Mouse (Mus musculus) forebrain, embryonic 13.5 days (tissue): ENCODE measurements around the gene Prr15. TPM values are rescaled to one million over a fixed set of nuclear protein-coding genes. Genes with fewer than 3 reads are reported as not detected.

ENCODE experiments used
- ATAC-seq: fragments of 200-750 bp; cut with Nextera tagmentation; 2 replicates; pipeline ENCODE4 v1.8.0; 2017
- H3K27ac ChIP-seq: fragments of 300-500 bp; sonication (generic); 2 replicates; pipeline ENCODE4 v1.5.1; 2015; ENCODE audit warnings: inconsistent platforms, mild to moderate bottlenecking, moderate library complexity
- H3K27me3 ChIP-seq: fragments of 300-500 bp; sonication (generic); 2 replicates; pipeline ENCODE4 v1.6.1; 2015; ENCODE audit warnings: mild to moderate bottlenecking, inconsistent platforms
- H3K36me3 ChIP-seq: fragments of 300-500 bp; sonication (generic); 2 replicates; pipeline ENCODE4 v1.6.1; 2015; ENCODE audit warnings: mild to moderate bottlenecking, inconsistent platforms; ENCODE audit not compliant: poor library complexity, severe bottlenecking
- H3K4me1 ChIP-seq: fragments of 300-500 bp; sonication (generic); 2 replicates; pipeline ENCODE4 v1.6.1; 2015; ENCODE audit warnings: inconsistent platforms
- H3K4me2 ChIP-seq: fragments of 300-500 bp; sonication (generic); 2 replicates; pipeline ENCODE4 v1.6.1; 2015; ENCODE audit warnings: inconsistent platforms, mild to moderate bottlenecking, moderate library complexity
- H3K4me3 ChIP-seq: fragments of 300-500 bp; sonication (generic); 2 replicates; pipeline ENCODE4 v1.5.1; 2015; ENCODE audit warnings: mild to moderate bottlenecking, inconsistent platforms
- H3K9ac ChIP-seq: fragments of 300-500 bp; sonication (generic); 2 replicates; pipeline ENCODE4 v1.6.1; 2015; ENCODE audit warnings: mild to moderate bottlenecking, inconsistent platforms
- H3K9me3 ChIP-seq: fragments of 300-500 bp; sonication (generic); replicated peaks from 2 replicates; pipeline ENCODE4 v1.6.1; 2016; ENCODE audit warnings: inconsistent platforms
- WGBS: fragments of 180-500 bp; shearing (Covaris S2); methylation state at CpG from one replicate; pipeline ENCODE4 v1.1.7; 2015; 5-methylcytosine and 5-hydroxymethylcytosine counted together
- polyA plus RNA-seq: library from polyadenylated mRNA; unstranded; fragments of >200 nt; fragmentation: Nextera tagmentation; extraction: Ambion mirVana; gene quantifications from 2 replicates; pipeline ENCODE4 v1.2.1, GENCODE M21; 2015

Prr15 gene
- 5.5 and 9.8 TPM in 2 replicates for polyA plus RNA-seq

- WGBS, result 65% methylated on average over 3 of the region's 3 CpGs
- Histone ChIP-seq H3K4me2 (peak within 1 kb of the TSS; percentile 99), H3K4me1 (peaks cover 18% of the 10 kb centered on the region), H3K9me3 (no peaks in the 10 kb centered on the region), H3K9ac (peak within 1 kb of the TSS; percentile 67), H3K27ac (no peak within 1 kb of the TSS), H3K27me3 (peaks cover 49% of the 10 kb centered on the region), H3K4me3 (peak within 1 kb of the TSS; percentile 52), H3K36me3 (no peaks in the 10 kb centered on the region)
- ATAC-seq, result no peak
These were observed at the start of gene Prr15 for GRCm38 (mm10) chr6:54325246-54325885. Prr15 (plus strand) TSS chr6:54325835.

- no peak overlapping the region for H3K9ac ChIP-seq
- WGBS, result 83% methylated on average over 4 of the region's 4 CpGs
- no peak overlapping the region for H3K4me3 ChIP-seq
- no peak overlapping the region for H3K4me2 ChIP-seq
- no peak overlapping the region for H3K27ac ChIP-seq
- H3K9me3 ChIP-seq, result no peaks in the 10 kb centered on the region
- no peaks in the 10 kb centered on the region for H3K27me3 ChIP-seq
- no peak for ATAC-seq
- H3K36me3 ChIP-seq, result no peaks in the 10 kb centered on the region
- H3K4me1 ChIP-seq, result peaks cover 24% of the 10 kb centered on the region
These were observed 48.4 kb upstream of the Prr15 start for GRCm38 (mm10) chr6:54277234-54277633.

- peaks cover 18% of the 10 kb centered on the region for H3K4me1 ChIP-seq
- no peaks in the 10 kb centered on the region for H3K36me3 ChIP-seq
- no peaks in the 10 kb centered on the region for H3K27me3 ChIP-seq
- no peak overlapping the region for H3K4me3 ChIP-seq
- H3K27ac ChIP-seq, result no peak overlapping the region
- no peak overlapping the region for H3K4me2 ChIP-seq
- H3K9ac ChIP-seq, result no peak overlapping the region
- 13% methylated on average over 5 of the region's 5 CpGs for WGBS
- ATAC-seq, result no peak; the same call in 1 of the 2 replicates
- no peaks in the 10 kb centered on the region for H3K9me3 ChIP-seq
These were observed 47.8 kb upstream of the Prr15 start for GRCm38 (mm10) chr6:54277828-54278227.

GRCm38 (mm10) chr6:54278613-54279012, 47.0 kb upstream of the Prr15 start:
- Histone ChIP-seq H3K9me3 (no peaks in the 10 kb centered on the region), H3K4me3 (no peak overlapping the region), H3K4me1 (peaks cover 14% of the 10 kb centered on the region), H3K4me2 (no peak overlapping the region), H3K27me3 (no peaks in the 10 kb centered on the region), H3K27ac (no peak overlapping the region), H3K36me3 (no peaks in the 10 kb centered on the region), H3K9ac (no peak overlapping the region)
- 91% methylated on average over 2 of the region's 2 CpGs for WGBS
- ATAC-seq, result no peak

- Histone ChIP-seq H3K9me3 (no peaks in the 10 kb centered on the region), H3K4me1 (peaks cover 14% of the 10 kb centered on the region), H3K27me3 (no peaks in the 10 kb centered on the region), H3K36me3 (no peaks in the 10 kb centered on the region), H3K27ac (no peak overlapping the region), H3K4me2 (no peak overlapping the region), H3K4me3 (no peak overlapping the region), H3K9ac (no peak overlapping the region)
- 91% methylated on average over 11 of the region's 11 CpGs for WGBS
- no peak for ATAC-seq
These were observed 46.2 kb upstream of the Prr15 start for GRCm38 (mm10) chr6:54279391-54279790.

- Histone ChIP-seq H3K27ac (no peak overlapping the region), H3K27me3 (no peaks in the 10 kb centered on the region), H3K9ac (no peak overlapping the region), H3K4me3 (no peak overlapping the region), H3K36me3 (no peaks in the 10 kb centered on the region), H3K9me3 (no peaks in the 10 kb centered on the region), H3K4me2 (no peak overlapping the region), H3K4me1 (peaks cover 14% of the 10 kb centered on the region)
- no peak for ATAC-seq
- 80% methylated on average over 6 of the region's 6 CpGs for WGBS
These were observed 45.4 kb upstream of the Prr15 start for GRCm38 (mm10) chr6:54280248-54280647.

- Histone ChIP-seq H3K36me3 (no peaks in the 10 kb centered on the region), H3K4me3 (no peak overlapping the region), H3K9me3 (no peaks in the 10 kb centered on the region), H3K27ac (no peak overlapping the region), H3K9ac (no peak overlapping the region), H3K4me1 (peaks cover 2% of the 10 kb centered on the region), H3K27me3 (no peaks in the 10 kb centered on the region), H3K4me2 (no peak overlapping the region)
- ATAC-seq, result no peak
- whole genome bisulfite sequencing, result 0% methylated on average over 1 of the region's 1 CpGs
These were observed 42.3 kb upstream of the Prr15 start for GRCm38 (mm10) chr6:54283299-54283698.

- no peaks in the 10 kb centered on the region for H3K27me3 ChIP-seq
- no peak overlapping the region for H3K4me2 ChIP-seq
- H3K4me1 ChIP-seq, result no peaks in the 10 kb centered on the region
- H3K4me3 ChIP-seq, result no peak overlapping the region
- 91% methylated on average over 12 of the region's 12 CpGs for WGBS
- H3K9me3 ChIP-seq, result no peaks in the 10 kb centered on the region
- no peak overlapping the region for H3K27ac ChIP-seq
- ATAC-seq, result no peak
- no peak overlapping the region for H3K9ac ChIP-seq
- H3K36me3 ChIP-seq, result no peaks in the 10 kb centered on the region
These were observed 41.4 kb upstream of the Prr15 start for GRCm38 (mm10) chr6:54284167-54284711.

- H3K27me3 ChIP-seq, result no peaks in the 10 kb centered on the region
- 76% methylated on average over 5 of the region's 5 CpGs for WGBS
- no peaks in the 10 kb centered on the region for H3K4me1 ChIP-seq
- no peaks in the 10 kb centered on the region for H3K9me3 ChIP-seq
- no peaks in the 10 kb centered on the region for H3K36me3 ChIP-seq
- no peak for ATAC-seq
- no peak overlapping the region for H3K4me2 ChIP-seq
- no peak overlapping the region for H3K4me3 ChIP-seq
- no peak overlapping the region for H3K27ac ChIP-seq
- H3K9ac ChIP-seq, result no peak overlapping the region
These were observed 38.8 kb upstream of the Prr15 start for GRCm38 (mm10) chr6:54286813-54287212.

GRCm38 (mm10) chr6:54289774-54290500, 35.7 kb upstream of the Prr15 start:
- Histone ChIP-seq H3K4me2 (no peak overlapping the region), H3K27ac (no peak overlapping the region), H3K27me3 (no peaks in the 10 kb centered on the region), H3K4me1 (no peaks in the 10 kb centered on the region), H3K9me3 (no peaks in the 10 kb centered on the region), H3K36me3 (peaks cover 4% of the 10 kb centered on the region; the same call in 1 of the 2 replicates), H3K4me3 (no peak overlapping the region), H3K9ac (no peak overlapping the region)
- 82% methylated on average over 10 of the region's 10 CpGs for WGBS
- no peak for ATAC-seq

- Histone ChIP-seq H3K27me3 (no peaks in the 10 kb centered on the region), H3K27ac (no peak overlapping the region), H3K36me3 (peaks cover 38% of the 10 kb centered on the region), H3K9ac (no peak overlapping the region), H3K9me3 (no peaks in the 10 kb centered on the region), H3K4me3 (no peak overlapping the region), H3K4me2 (no peak overlapping the region), H3K4me1 (no peaks in the 10 kb centered on the region)
- 91% methylated on average over 2 of the region's 2 CpGs for WGBS
- ATAC-seq, result no peak
These were observed 28.4 kb upstream of the Prr15 start for GRCm38 (mm10) chr6:54297231-54297630.

GRCm38 (mm10) chr6:54299417-54299816, 26.2 kb upstream of the Prr15 start:
- no peaks in the 10 kb centered on the region for H3K27me3 ChIP-seq
- no peak overlapping the region for H3K4me2 ChIP-seq
- peaks cover 34% of the 10 kb centered on the region for H3K36me3 ChIP-seq
- no peaks in the 10 kb centered on the region for H3K4me1 ChIP-seq
- no peak overlapping the region for H3K9ac ChIP-seq
- WGBS, result 87% methylated on average over 2 of the region's 2 CpGs
- H3K4me3 ChIP-seq, result no peak overlapping the region
- ATAC-seq, result no peak
- no peaks in the 10 kb centered on the region for H3K9me3 ChIP-seq
- no peak overlapping the region for H3K27ac ChIP-seq
